Mouse (Mus musculus): ENCODE measurements around the gene Hmgcr. TPM values are rescaled to one million over a fixed set of nuclear protein-coding genes. Genes with fewer than 3 reads are reported as not detected.
A peak's percentile ranks its signal among the peaks of the same experiment; 100 is the strongest.
"Not testable (repeated sequence)": the region's sequence is repeated elsewhere in the genome, so short reads cannot be mapped to it uniquely, and the experiment has no call there.

Hmgcr gene
- polyA plus RNA-seq, 1 experiment: 16.2 TPM

- H3K4me1 ChIP-seq (ENCODE audit: control insufficient read depth, insufficient read depth, low read length): no peaks in the 10 kb centered on the region; the same call in 1 of the 2 replicates
- no peak overlapping the region for H3K27ac ChIP-seq (ENCODE audit: control insufficient read depth, insufficient read depth, low read depth, low read length, poor library complexity)
- WGBS: 81% methylated on average over 6 of the region's 6 CpGs
- no peak for TF ChIP-seq POLR2A (IDR thresholded peaks at IDR 0.05; ENCODE audit: borderline replicate concordance, control insufficient read depth, low read depth, low read length)
- no peak for TF ChIP-seq CTCF (IDR thresholded peaks at IDR 0.05; ENCODE audit: control insufficient read depth, insufficient read depth, low read length)
- no peak overlapping the region for H3K4me3 ChIP-seq (replicated peaks; ENCODE audit: control insufficient read depth, low read depth, low read length)
Observed at GRCm38 (mm10) chr13:96675756-96676155, 5.0 kb upstream of the Hmgcr start.

- H3K4me3 ChIP-seq (replicated peaks; ENCODE audit: control insufficient read depth, low read depth, low read length): no peak overlapping the region
- TF ChIP-seq CTCF (IDR thresholded peaks at IDR 0.05; ENCODE audit: control insufficient read depth, insufficient read depth, low read length): no peak
- TF ChIP-seq POLR2A (IDR thresholded peaks at IDR 0.05; ENCODE audit: borderline replicate concordance, control insufficient read depth, low read depth, low read length): no peak
- WGBS: 80% methylated on average over 7 of the region's 7 CpGs
- H3K4me1 ChIP-seq (ENCODE audit: control insufficient read depth, insufficient read depth, low read length): no peaks in the 10 kb centered on the region; the same call in 1 of the 2 replicates
- H3K27ac ChIP-seq (ENCODE audit: control insufficient read depth, insufficient read depth, low read depth, low read length, poor library complexity): no peak overlapping the region
Observed at GRCm38 (mm10) chr13:96673817-96674216, 3.1 kb upstream of the Hmgcr start.

DNA sequence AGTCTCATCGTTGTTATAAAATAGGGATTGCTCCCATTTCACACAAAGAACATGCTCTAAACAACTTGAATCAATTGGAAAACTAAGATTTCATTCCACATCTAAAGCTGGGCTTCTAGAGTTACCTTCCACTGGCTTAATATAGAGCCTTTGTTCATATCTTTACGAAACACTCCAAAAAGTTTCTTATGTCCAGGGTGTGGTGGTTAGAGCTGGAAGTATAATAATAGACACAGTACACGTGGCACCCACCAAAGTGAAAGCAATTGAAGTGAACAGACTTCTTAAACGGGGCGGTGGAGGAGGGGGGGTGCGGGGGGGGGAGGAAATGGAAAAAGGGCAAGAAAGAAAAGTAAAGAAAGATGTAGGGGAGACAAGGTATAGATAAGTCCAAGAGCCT, 1.5 kb upstream of the Hmgcr start:
- Histone ChIP-seq H3K4me1 (ENCODE audit: control insufficient read depth, insufficient read depth, low read length) (no peaks in the 10 kb centered on the region; the same call in 1 of the 2 replicates), H3K27ac (ENCODE audit: control insufficient read depth, insufficient read depth, low read depth, low read length, poor library complexity) (no peak overlapping the region), H3K4me3 (replicated peaks; ENCODE audit: control insufficient read depth, low read depth, low read length) (no peak overlapping the region)
- TF ChIP-seq CTCF (IDR thresholded peaks at IDR 0.05; ENCODE audit: control insufficient read depth, insufficient read depth, low read length) (no peak), POLR2A (IDR thresholded peaks at IDR 0.05; ENCODE audit: borderline replicate concordance, control insufficient read depth, low read depth, low read length) (no peak)
- WGBS: 20% methylated on average over 6 of the region's 6 CpGs

- Histone ChIP-seq H3K4me1 (ENCODE audit: control insufficient read depth, insufficient read depth, low read length) (no peaks in the 10 kb centered on the region; the same call in 1 of the 2 replicates), H3K4me3 (replicated peaks; ENCODE audit: control insufficient read depth, low read depth, low read length) (no peak overlapping the region), H3K27ac (ENCODE audit: control insufficient read depth, insufficient read depth, low read depth, low read length, poor library complexity) (peak overlapping the region; percentile 64; the same call in 1 of the 2 replicates)
- TF ChIP-seq CTCF (IDR thresholded peaks at IDR 0.05; ENCODE audit: control insufficient read depth, insufficient read depth, low read length): no peak
- no peak for TF ChIP-seq POLR2A (IDR thresholded peaks at IDR 0.05; ENCODE audit: borderline replicate concordance, control insufficient read depth, low read depth, low read length)
- 44% methylated on average over 5 of the region's 5 CpGs for WGBS
Observed at GRCm38 (mm10) chr13:96671906-96672234, 1.1 kb upstream of the Hmgcr start.

DNA sequence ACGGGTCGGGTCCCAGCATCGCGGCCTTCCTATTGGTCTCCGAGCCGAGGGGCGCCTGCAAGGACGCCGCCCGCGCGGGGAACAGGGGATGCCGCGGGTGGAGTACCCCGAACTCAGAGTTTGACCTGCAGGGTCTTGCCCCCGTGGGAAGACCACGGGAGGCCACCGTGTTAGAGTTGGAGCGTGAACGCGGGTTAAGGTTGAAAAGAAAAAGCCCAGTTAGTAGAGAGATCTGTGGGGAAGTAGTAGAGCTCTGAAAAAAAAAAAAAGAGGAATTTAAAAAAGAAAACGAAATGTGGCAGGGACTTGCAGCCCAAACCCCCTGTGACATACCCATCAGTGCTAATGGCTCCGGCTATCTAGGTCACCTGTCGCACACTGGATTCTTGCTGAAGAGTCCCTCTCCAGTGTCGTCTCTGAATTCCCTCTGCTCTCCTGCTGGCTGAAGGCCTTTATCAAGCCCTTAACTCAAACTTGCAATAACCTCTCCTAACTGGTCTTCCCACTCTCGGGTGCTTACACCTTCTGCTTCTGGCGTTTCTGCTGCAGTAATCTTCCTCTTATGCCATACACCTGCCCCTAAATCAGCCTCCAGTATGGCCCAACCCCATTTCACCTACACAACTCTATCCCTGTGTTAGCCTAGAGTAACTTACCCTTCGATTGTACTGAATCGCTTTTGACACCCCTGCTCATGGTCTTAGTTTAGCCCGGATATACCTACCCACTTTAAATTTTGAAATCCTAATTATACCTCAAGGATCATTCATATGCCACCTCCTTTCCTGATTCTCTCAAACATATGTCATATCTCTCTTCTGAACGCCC, 556 bp upstream of the Hmgcr start:
- TF ChIP-seq POLR2A (IDR thresholded peaks at IDR 0.05; ENCODE audit: borderline replicate concordance, control insufficient read depth, low read depth, low read length) (peak; percentile 5; the same call in 1 of the 2 replicates), CTCF (IDR thresholded peaks at IDR 0.05; ENCODE audit: control insufficient read depth, insufficient read depth, low read length) (no peak)
- Histone ChIP-seq H3K4me3 (replicated peaks; ENCODE audit: control insufficient read depth, low read depth, low read length) (peak overlapping the region; percentile 75), H3K27ac (ENCODE audit: control insufficient read depth, insufficient read depth, low read depth, low read length, poor library complexity) (peak overlapping the region; percentile 84), H3K4me1 (ENCODE audit: control insufficient read depth, insufficient read depth, low read length) (no peaks in the 10 kb centered on the region; the same call in 1 of the 2 replicates)
- 6% methylated on average over 31 of the region's 31 CpGs for WGBS

- no peaks in the 10 kb centered on the region; the same call in 1 of the 2 replicates for H3K4me1 ChIP-seq (ENCODE audit: control insufficient read depth, insufficient read depth, low read length)
- H3K4me3 ChIP-seq (replicated peaks; ENCODE audit: control insufficient read depth, low read depth, low read length): peak overlapping the region; percentile 95
- no peak for TF ChIP-seq POLR2A (IDR thresholded peaks at IDR 0.05; ENCODE audit: borderline replicate concordance, control insufficient read depth, low read depth, low read length)
- TF ChIP-seq CTCF (IDR thresholded peaks at IDR 0.05; ENCODE audit: control insufficient read depth, insufficient read depth, low read length): no peak
- peak overlapping the region; percentile 84 for H3K27ac ChIP-seq (ENCODE audit: control insufficient read depth, insufficient read depth, low read depth, low read length, poor library complexity)
- 1% methylated on average over 13 of the region's 13 CpGs for WGBS
Observed at GRCm38 (mm10) chr13:96670019-96670405, 724 bp downstream of the Hmgcr start.

DNA sequence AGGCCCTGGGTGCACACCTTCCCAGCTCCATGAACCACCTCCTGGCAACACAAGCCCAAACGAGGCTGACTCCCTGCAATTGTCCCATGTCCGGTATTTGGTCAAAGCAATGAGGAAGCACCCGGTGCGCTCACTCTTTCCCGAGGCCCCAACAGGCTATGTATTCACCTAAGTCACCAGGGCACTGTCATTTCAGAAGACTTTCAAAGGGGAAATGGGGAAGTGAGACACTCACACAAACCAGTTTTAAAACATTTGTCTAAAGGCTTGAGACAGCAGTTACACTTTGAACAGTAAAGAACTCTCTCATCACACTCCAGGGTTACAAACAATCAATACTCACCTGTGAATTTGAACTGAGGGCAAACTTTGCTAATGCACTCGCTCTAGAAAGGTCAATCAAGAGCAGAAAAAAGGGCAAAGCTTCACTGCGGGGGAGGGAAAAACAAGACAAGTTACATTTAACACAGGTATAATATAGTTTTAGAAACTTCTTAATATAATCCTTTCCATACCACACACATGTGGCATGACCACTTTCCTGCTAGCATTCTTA, 6.2 kb downstream of the Hmgcr start:
- H3K4me1 ChIP-seq (ENCODE audit: control insufficient read depth, insufficient read depth, low read length): no peaks in the 10 kb centered on the region; the same call in 1 of the 2 replicates
- H3K27ac ChIP-seq (ENCODE audit: control insufficient read depth, insufficient read depth, low read depth, low read length, poor library complexity): no peak overlapping the region
- no peak overlapping the region for H3K4me3 ChIP-seq (replicated peaks; ENCODE audit: control insufficient read depth, low read depth, low read length)
- TF ChIP-seq POLR2A (IDR thresholded peaks at IDR 0.05; ENCODE audit: borderline replicate concordance, control insufficient read depth, low read depth, low read length) (no peak), CTCF (IDR thresholded peaks at IDR 0.05; ENCODE audit: control insufficient read depth, insufficient read depth, low read length) (no peak)
- WGBS: 69% methylated on average over 7 of the region's 7 CpGs

- 95% methylated on average over 4 of the region's 4 CpGs for WGBS
- not testable (repeated sequence) for H3K4me1 ChIP-seq (ENCODE audit: control insufficient read depth, insufficient read depth, low read length); H3K27ac ChIP-seq (ENCODE audit: control insufficient read depth, insufficient read depth, low read depth, low read length, poor library complexity); H3K4me3 ChIP-seq (replicated peaks; ENCODE audit: control insufficient read depth, low read depth, low read length)
Observed at GRCm38 (mm10) chr13:96663120-96663519, 7.6 kb downstream of the Hmgcr start.
